Mouse (Mus musculus) bone marrow, adult 2 months (tissue): ENCODE results near the gene Cyp1a1. TPM values are rescaled to one million over a fixed set of nuclear protein-coding genes. Genes with fewer than 3 reads are reported as not detected.
"Not testable (repeated sequence)": the region's sequence is repeated elsewhere in the genome, so short reads cannot be mapped to it uniquely, and the experiment has no call there.

ENCODE experiments used
- H3K27ac ChIP-seq: fragments of 200-500 bp; 2 replicates; pipeline ENCODE4 v1.5.1; 2012; ENCODE audit warnings: low read depth, mild to moderate bottlenecking, control low read depth, inconsistent platforms, low read length; ENCODE audit not compliant: control insufficient read depth, poor library complexity, insufficient read depth
- H3K4me1 ChIP-seq: fragments of 200-500 bp; 2 replicates; pipeline ENCODE4 v1.6.1; 2011; ENCODE audit warnings: low read length; ENCODE audit not compliant: control insufficient read depth, insufficient read depth
- H3K4me3 ChIP-seq: fragments of 200-500 bp; replicated peaks from 2 replicates; pipeline ENCODE3; 2011; ENCODE audit warnings: mild to moderate bottlenecking, low read depth, low read length, control low read depth; ENCODE audit not compliant: control insufficient read depth
- CTCF ChIP-seq: fragments of 200-500 bp; IDR thresholded peaks from 2 replicates; pipeline ENCODE4 v1.5.1; 2011; ENCODE audit warnings: low read length, control low read depth; ENCODE audit not compliant: control insufficient read depth, insufficient read depth
- POLR2A ChIP-seq: fragments of 200-500 bp; IDR thresholded peaks from 2 replicates; pipeline ENCODE4 v1.6.1; 2011; ENCODE audit warnings: low read depth, mild to moderate bottlenecking, control low read depth, low read length, borderline replicate concordance; ENCODE audit not compliant: control insufficient read depth
- WGBS: fragments of 180-500 bp; shearing (Covaris S2); methylation state at CpG from one replicate; pipeline ENCODE4 v1.1.7; 2018; 5-methylcytosine and 5-hydroxymethylcytosine counted together
- polyA plus RNA-seq: library from polyadenylated mRNA; stranded (reverse); fragments of >200 nt; gene quantifications from 2 replicates; pipeline ENCODE4 v1.2.4, GENCODE M21; 2011; ENCODE audit warnings: low replicate concordance; ENCODE audit not compliant: missing spikeins, insufficient read depth, insufficient read length

The Cyp1a1 gene
- polyA plus RNA-seq, 1 experiment, result not detected

- 47% methylated on average over 1 of the region's 1 CpGs for WGBS
- H3K27ac ChIP-seq, result no peak overlapping the region
- TF ChIP-seq CTCF (no peak), POLR2A (no peak)
- peaks cover 1% of the 10 kb centered on the region for H3K4me1 ChIP-seq
- H3K4me3 ChIP-seq, result no peak overlapping the region
Measured at GRCm38 (mm10) chr9:57698466-57699150, 10.9 kb downstream of the Cyp1a1 start.

GRCm38 (mm10) chr9:57706496-57706895, 18.8 kb downstream of the Cyp1a1 start:
- no peaks in the 10 kb centered on the region for H3K4me1 ChIP-seq
- no peak overlapping the region for H3K27ac ChIP-seq
- TF ChIP-seq POLR2A (no peak), CTCF (no peak)
- 84% methylated on average over 3 of the region's 3 CpGs for WGBS
- H3K4me3 ChIP-seq, result no peak overlapping the region

GRCm38 (mm10) chr9:57708068-57708719, 20.5 kb downstream of the Cyp1a1 start, which contains the start of gene Edc3:
Edc3 (plus strand) TSS chr9:57708540.
- peak within 1 kb of the TSS; percentile 85 for H3K4me3 ChIP-seq
- peak within 1 kb of the TSS; percentile 71 for H3K27ac ChIP-seq
- TF ChIP-seq POLR2A, result peak; percentile 76; the same call in 1 of the 2 replicates
- no peak for TF ChIP-seq CTCF
- H3K4me1 ChIP-seq, result no peaks in the 10 kb centered on the region
- WGBS, result 1% methylated on average over 23 of the region's 23 CpGs

GRCm38 (mm10) chr9:57708720-57709274, 21.1 kb downstream of the Cyp1a1 start:
- H3K27ac ChIP-seq, result peak overlapping the region; percentile 71
- 1% methylated on average over 39 of the region's 39 CpGs for WGBS
- no peaks in the 10 kb centered on the region for H3K4me1 ChIP-seq
- H3K4me3 ChIP-seq, result peak overlapping the region; percentile 85
- no peak for TF ChIP-seq POLR2A

GRCm38 (mm10) chr9:57710214-57710613, 22.5 kb downstream of the Cyp1a1 start:
- WGBS, result 78% methylated on average over 5 of the region's 5 CpGs
- H3K4me3 ChIP-seq, H3K4me1 ChIP-seq, H3K27ac ChIP-seq: not testable (repeated sequence)

- WGBS, result 85% methylated on average over 2 of the region's 2 CpGs
- H3K27ac ChIP-seq, result no peak overlapping the region
- TF ChIP-seq CTCF, result 0 out of 2 replicates have a peak, but pooled peaks have one; percentile 5
- no peak for TF ChIP-seq POLR2A
- H3K4me1 ChIP-seq, result no peaks in the 10 kb centered on the region
- no peak overlapping the region for H3K4me3 ChIP-seq
Measured at GRCm38 (mm10) chr9:57712194-57712593, 24.5 kb downstream of the Cyp1a1 start.

- WGBS, result 81% methylated on average over 7 of the region's 7 CpGs
Measured at GRCm38 (mm10) chr9:57718408-57718807, 30.7 kb downstream of the Cyp1a1 start.

GRCm38 (mm10) chr9:57720736-57721135, 33.0 kb downstream of the Cyp1a1 start:
- H3K4me1 ChIP-seq, result peaks cover 3% of the 10 kb centered on the region
- WGBS, result 93% methylated on average over 3 of the region's 3 CpGs
- H3K4me3 ChIP-seq, result no peak overlapping the region
- no peak for TF ChIP-seq POLR2A
- no peak for TF ChIP-seq CTCF
- no peak overlapping the region for H3K27ac ChIP-seq

More at GRCm38 (mm10) chr9:57718408-57718807, 30.7 kb downstream of the Cyp1a1 start:
- Histone ChIP-seq H3K4me1 (peaks cover 3% of the 10 kb centered on the region), H3K27ac (no peak overlapping the region), H3K4me3 (no peak overlapping the region)
- no peak for TF ChIP-seq CTCF
